Mouse (Mus musculus) CH12.LX (cell line): ENCODE data around the gene Alkbh6. TPM values are rescaled to one million over a fixed set of nuclear protein-coding genes. Genes with fewer than 3 reads are reported as not detected.
A peak's percentile ranks its signal among the peaks of the same experiment; 100 is the strongest.

ENCODE experiments used
- DNase-seq: peaks from one replicate; pipeline ENCODE4 v3.0.0-alpha.2; 2013; ENCODE audit errors: extremely low read depth
- H3K27ac ChIP-seq: 2 replicates; pipeline ENCODE4 v1.5.1; 2012; ENCODE audit warnings: low read depth, mild to moderate bottlenecking, control low read depth, moderate library complexity; ENCODE audit not compliant: insufficient read depth
- H3K27me3 ChIP-seq: replicated peaks from 2 replicates; pipeline ENCODE3; 2012; ENCODE audit warnings: inconsistent platforms
- H3K36me3 ChIP-seq, 2 experiments: replicated peaks in 1 of 2; 2 replicates each; pipeline versions ENCODE3 to v1.6.1; 2012; ENCODE audit warnings: inconsistent platforms in 1 of 2, low read length in 1 of 2, mild to moderate bottlenecking in 1 of 2, mixed read lengths in 1 of 2, moderate library complexity in 1 of 2; ENCODE audit not compliant: control insufficient read depth in 1 of 2, insufficient read depth in 1 of 2
- H3K4me1 ChIP-seq, 2 experiments: 2 replicates each; pipeline ENCODE4 v1.6.1; 2012; ENCODE audit warnings: inconsistent platforms in 1 of 2, moderate library complexity in 1 of 2; ENCODE audit not compliant: insufficient read depth in 2 of 2, control insufficient read depth in 1 of 2
- H3K4me2 ChIP-seq: 2 replicates; pipeline ENCODE4 v1.6.1; 2012; ENCODE audit warnings: low read depth, mild to moderate bottlenecking, control low read depth; ENCODE audit not compliant: poor library complexity, insufficient read depth, severe bottlenecking
- H3K4me3 ChIP-seq, 3 experiments: fragments of 150-350 bp in 1 of 3; sonication (generic) in 1 of 3; replicated peaks in 1 of 3; 2 replicates each; pipeline versions ENCODE3 to v1.5.1; 2011 to 2012; ENCODE audit warnings: low read depth in 2 of 3, low read length in 2 of 3, mild to moderate bottlenecking in 2 of 3, moderate library complexity in 2 of 3, control low read depth in 1 of 3, improper control_type of control experiment in 1 of 3, inconsistent platforms in 1 of 3, mixed read lengths in 1 of 3; ENCODE audit not compliant: poor library complexity in 1 of 3
- H3K79me2 ChIP-seq: replicated peaks from 2 replicates; pipeline ENCODE4 v1.6.1; 2012; ENCODE audit warnings: mild to moderate bottlenecking, moderate library complexity; ENCODE audit not compliant: control insufficient read depth, poor library complexity, insufficient read depth, severe bottlenecking; ENCODE audit errors: extremely low read depth
- H3K9ac ChIP-seq: 2 replicates; pipeline ENCODE4 v1.6.1; 2012; ENCODE audit warnings: low read depth, mild to moderate bottlenecking, control low read depth, moderate library complexity; ENCODE audit not compliant: insufficient read depth
- H3K9me3 ChIP-seq: replicated peaks from 2 replicates; pipeline ENCODE3; 2012; ENCODE audit warnings: low read length, inconsistent platforms, mixed read lengths
- CHD1 ChIP-seq: IDR thresholded peaks from 2 replicates; pipeline ENCODE4 v1.6.1; 2012; ENCODE audit warnings: low read depth, low read length, improper control_type of control experiment, inconsistent platforms
- CTCF ChIP-seq, 2 experiments: IDR thresholded peaks in 1 of 2; conservative IDR thresholded peaks in 1 of 2; 2 replicates each; pipeline ENCODE4 v1.5.1; 2011 to 2012; ENCODE audit warnings: low read depth in 2 of 2, low read length in 2 of 2, improper control_type of control experiment in 1 of 2, inconsistent platforms in 1 of 2, mild to moderate bottlenecking in 1 of 2, moderate library complexity in 1 of 2
- E2F4 ChIP-seq: IDR thresholded peaks from 2 replicates; pipeline ENCODE4 v1.6.1; 2011; ENCODE audit warnings: low read depth, low read length, improper control_type of control experiment; ENCODE audit not compliant: insufficient replicate concordance
- HCFC1 ChIP-seq: IDR thresholded peaks from 2 replicates; pipeline ENCODE4 v1.6.1; 2012; ENCODE audit warnings: low read depth, mild to moderate bottlenecking, inconsistent platforms, low read length, improper control_type of control experiment
- KAT2A ChIP-seq: IDR thresholded peaks from 2 replicates; pipeline ENCODE4 v1.6.1; 2012; ENCODE audit warnings: low read length, improper control_type of control experiment, inconsistent platforms; ENCODE audit not compliant: insufficient replicate concordance
- MAFK ChIP-seq: IDR thresholded peaks from 2 replicates; pipeline ENCODE4 v1.6.1; 2011; ENCODE audit warnings: low read length, improper control_type of control experiment; ENCODE audit not compliant: insufficient replicate concordance
- NELFE ChIP-seq: IDR thresholded peaks from 2 replicates; pipeline ENCODE4 v1.6.1; 2011; ENCODE audit warnings: low read depth, low read length, improper control_type of control experiment
- RAD21 ChIP-seq: IDR thresholded peaks from 2 replicates; pipeline ENCODE4 v1.6.1; 2011; ENCODE audit warnings: low read depth, mild to moderate bottlenecking, low read length, improper control_type of control experiment, moderate library complexity
- SIN3A ChIP-seq: IDR thresholded peaks from 2 replicates; pipeline ENCODE4 v1.6.1; 2012; ENCODE audit warnings: low read length, improper control_type of control experiment, inconsistent platforms
- TCF12 ChIP-seq: IDR thresholded peaks from 2 replicates; pipeline ENCODE4 v1.6.1; 2014; ENCODE audit warnings: low read depth, mild to moderate bottlenecking, inconsistent platforms, low read length, improper control_type of control experiment
- USF1 ChIP-seq: IDR thresholded peaks from 2 replicates; pipeline ENCODE4 v1.6.1; 2014; ENCODE audit warnings: low read depth, mild to moderate bottlenecking, inconsistent platforms, low read length, improper control_type of control experiment
- ZC3H11A ChIP-seq: IDR thresholded peaks from 2 replicates; pipeline ENCODE4 v1.6.1; 2012; ENCODE audit warnings: low read depth, mild to moderate bottlenecking, inconsistent platforms, low read length, improper control_type of control experiment
- dilution Hi-C: fragments of 300-500 bp; cut with MboI; formaldehyde crosslinking; loops from 2 replicates; pipeline ENCODE4 v1.14.3; 2020; ENCODE audit warnings: low sequenced_read_pairs; ENCODE audit not compliant: extremely low pct_unique_long_range_greater_than_20kb, extremely low pct_ligation_motif_present
- in situ Hi-C: fragments of 300-500 bp; cut with MboI; formaldehyde crosslinking; loops from 3 replicates; pipeline ENCODE4 v1.14.3; 2019; ENCODE audit warnings: low sequenced_read_pairs, low pct_ligation_motif_present, low pct_unique_long_range_greater_than_20kb, mixed read lengths
- polyA plus RNA-seq: library from polyadenylated mRNA; unstranded; fragments of >175 nt; gene quantifications from 2 replicates; pipeline ENCODE4 v1.2.1, GENCODE M21; 2012; ENCODE audit warnings: low read depth; ENCODE audit not compliant: insufficient read length
- total RNA-seq, 2 experiments: library from RNA; depleted of rRNA; stranded (reverse); fragments of 300-350 nt in 1 of 2; fragments of >200 nt in 1 of 2; gene quantifications; 2 replicates each; pipeline ENCODE4 v1.2.3; 2012 to 2014

The Alkbh6 gene
- total and polyA plus RNA-seq, 3 experiments = 25.2 to 35.7 (median 28.8) TPM

GRCm38 (mm10) chr7:30281522-30281921 lies 27.0 kb upstream of the Alkbh6 start:
- peaks cover 5% of the 10 kb centered on the region; the same call in 1 of the 2 replicates for H3K79me2 ChIP-seq
- no peaks in the 10 kb centered on the region for H3K9me3 ChIP-seq
- peaks cover 9% of the 10 kb centered on the region for H3K27me3 ChIP-seq
- dilution Hi-C loops (no loop called here), in situ Hi-C loops (no loop called here)
- H3K4me2 ChIP-seq = no peak overlapping the region
- no peak overlapping the region for H3K9ac ChIP-seq
- peaks cover 5 to 26% of the 10 kb centered on the region in 2 experiments for H3K4me1 ChIP-seq
- peaks cover 0 to 8% of the 10 kb centered on the region in 2 experiments for H3K36me3 ChIP-seq
- no peak for DNase-seq
- H3K4me3 ChIP-seq = no peak overlapping the region
- no peak overlapping the region for H3K27ac ChIP-seq
- no peak for TF ChIP-seq NELFE
- TF ChIP-seq RAD21 = no peak
- no peak for TF ChIP-seq CHD1
- TF ChIP-seq KAT2A = no peak
- no peak for TF ChIP-seq MAFK
- TF ChIP-seq USF1 = no peak

- dilution Hi-C loops = no loop called here
- no peaks in the 10 kb centered on the region for H3K36me3 ChIP-seq
- DNase-seq = no peak
- in situ Hi-C loops = no loop called here
- H3K4me3 ChIP-seq = no peak overlapping the region
- no peak overlapping the region for H3K9ac ChIP-seq
- H3K27me3 ChIP-seq = peaks cover 18% of the 10 kb centered on the region
- peaks cover 8 to 26% of the 10 kb centered on the region in 2 experiments for H3K4me1 ChIP-seq
- no peak overlapping the region for H3K4me2 ChIP-seq
- no peak overlapping the region for H3K27ac ChIP-seq
- TF ChIP-seq USF1 (peak; percentile 32; the same call in 1 of the 2 replicates), CTCF (conservative IDR thresholded peaks at IDR 0.05 in 1 of 2, IDR thresholded peaks at IDR 0.05 in 1 of 2; ENCODE audit: low read depth in 2 of 2, low read length in 2 of 2) (no peak)
- H3K79me2 ChIP-seq = peaks cover 5% of the 10 kb centered on the region; the same call in 1 of the 2 replicates
- no peaks in the 10 kb centered on the region for H3K9me3 ChIP-seq
These were observed 25.8 kb upstream of the Alkbh6 start for GRCm38 (mm10) chr7:30282740-30283139.

- no peak for DNase-seq
- H3K4me2 ChIP-seq = no peak overlapping the region
- TF ChIP-seq HCFC1 (no peak), USF1 (no peak), ZC3H11A (no peak), TCF12 (no peak), SIN3A (no peak), NELFE (no peak), E2F4 (no peak)
- H3K9ac ChIP-seq = no peak overlapping the region
- H3K79me2 ChIP-seq = no peaks in the 10 kb centered on the region
- H3K36me3 ChIP-seq = no peaks in the 10 kb centered on the region
- in situ Hi-C loops (no loop called here), dilution Hi-C loops (no loop called here)
- H3K4me1 ChIP-seq = peaks cover 7 to 8% of the 10 kb centered on the region in 2 experiments; a peak in 3 of 4 replicates
- no peak overlapping the region for H3K27ac ChIP-seq
- no peaks in the 10 kb centered on the region for H3K9me3 ChIP-seq
- H3K27me3 ChIP-seq = peaks cover 59% of the 10 kb centered on the region
- no peak overlapping the region for H3K4me3 ChIP-seq
These were observed 21.7 kb upstream of the Alkbh6 start for GRCm38 (mm10) chr7:30286701-30287410.
